Mouse (Mus musculus): ENCODE measurements at regions not wholly inside any gene's neighbourhood (a gene's known extent, or its start where the extent isn't known, plus 50 kb on each side); places are given as distances from the start of the nearest gene placed in this dataset.

DNA sequence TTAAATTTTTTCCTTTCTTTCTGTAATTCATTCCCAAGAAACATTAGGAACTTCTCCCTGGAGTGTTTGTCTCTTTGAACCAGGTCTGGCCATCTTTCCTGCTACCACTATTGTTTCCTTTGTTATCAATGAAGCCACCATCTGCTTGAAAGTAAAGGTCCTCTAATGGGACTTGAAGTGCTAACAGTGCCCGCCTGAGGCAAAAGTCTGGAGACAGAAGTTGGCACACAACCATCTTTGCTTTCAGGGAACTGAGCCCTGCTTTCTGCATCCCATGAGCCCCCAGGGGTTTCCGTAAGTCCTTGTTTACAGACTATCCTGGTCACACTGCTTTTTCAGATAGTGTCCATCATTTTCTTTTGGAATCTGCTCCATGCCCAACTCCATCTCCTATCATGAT, 546.2 kb upstream of the Mpdz start:
- Histone ChIP-seq H3K4me3 (no peak overlapping the region), H3K9ac (no peak overlapping the region), H3K4me2 (no peak overlapping the region), H3K9me3 (no peaks in the 10 kb centered on the region), H3K27me3 (no peaks in the 10 kb centered on the region), H3K4me1 (replicated peaks) (no peaks in the 10 kb centered on the region), H3K27ac (replicated peaks) (no peak overlapping the region), H3K36me3 (no peaks in the 10 kb centered on the region)
- no peak for ATAC-seq (ENCODE audit: low read depth)
- 71% methylated on average over 2 of the region's 2 CpGs for WGBS

DNA sequence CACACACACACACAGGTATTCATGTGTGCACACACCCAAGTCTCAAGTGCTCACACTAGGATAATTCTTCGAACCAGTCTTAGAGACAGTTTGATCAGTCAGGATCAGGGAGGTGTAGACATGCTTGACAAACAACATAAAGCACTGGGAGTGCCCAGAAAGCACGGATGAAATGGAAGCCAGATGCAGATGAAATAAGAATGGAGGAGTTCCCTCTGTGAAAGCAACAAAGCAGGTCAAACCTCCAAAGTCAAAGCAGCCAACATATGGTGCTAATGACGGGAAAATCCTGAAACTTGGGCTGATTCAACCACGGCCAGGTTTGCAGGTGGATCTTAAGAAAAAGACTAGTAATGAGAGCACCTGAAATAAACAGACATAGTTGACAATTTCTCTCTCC, 544.0 kb upstream of the Mpdz start:
- ATAC-seq (ENCODE audit: low read depth) = no peak
- H3K9ac ChIP-seq = no peak overlapping the region
- no peaks in the 10 kb centered on the region for H3K9me3 ChIP-seq
- no peak overlapping the region for H3K4me3 ChIP-seq
- H3K27ac ChIP-seq (replicated peaks) = no peak overlapping the region
- no peaks in the 10 kb centered on the region for H3K27me3 ChIP-seq
- H3K4me2 ChIP-seq = no peak overlapping the region
- WGBS = 71% methylated on average over 4 of the region's 4 CpGs
- H3K4me1 ChIP-seq (replicated peaks) = no peaks in the 10 kb centered on the region
- no peaks in the 10 kb centered on the region for H3K36me3 ChIP-seq

DNA sequence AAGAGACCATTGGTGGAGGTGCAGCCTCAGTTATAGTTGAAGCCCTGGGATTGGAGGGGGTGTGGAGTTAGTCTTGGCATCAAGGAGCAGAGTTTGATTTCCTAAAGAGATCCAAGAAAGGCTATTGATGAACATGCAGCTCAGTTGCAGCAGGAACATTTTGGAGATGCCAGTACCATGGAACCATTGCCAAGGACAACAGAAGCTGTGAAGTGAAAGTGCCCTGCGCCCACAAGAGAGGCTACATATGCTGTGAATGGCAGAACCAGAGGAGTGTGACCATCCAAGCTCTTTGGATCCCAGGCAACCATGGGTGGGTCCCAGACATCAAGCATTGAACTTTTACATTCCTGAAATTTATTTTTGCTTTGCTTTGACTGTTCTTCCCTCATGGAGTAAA, 539.2 kb upstream of the Mpdz start:
- H3K36me3 ChIP-seq = no peaks in the 10 kb centered on the region
- H3K4me3 ChIP-seq = no peak overlapping the region
- no peaks in the 10 kb centered on the region for H3K4me1 ChIP-seq (replicated peaks)
- H3K27me3 ChIP-seq = no peaks in the 10 kb centered on the region
- H3K9ac ChIP-seq = no peak overlapping the region
- ATAC-seq (ENCODE audit: low read depth) = no peak
- WGBS = 100% methylated on average over 1 of the region's 1 CpGs
- H3K9me3 ChIP-seq = no peaks in the 10 kb centered on the region
- no peak overlapping the region for H3K4me2 ChIP-seq
- H3K27ac ChIP-seq (replicated peaks) = no peak overlapping the region

DNA sequence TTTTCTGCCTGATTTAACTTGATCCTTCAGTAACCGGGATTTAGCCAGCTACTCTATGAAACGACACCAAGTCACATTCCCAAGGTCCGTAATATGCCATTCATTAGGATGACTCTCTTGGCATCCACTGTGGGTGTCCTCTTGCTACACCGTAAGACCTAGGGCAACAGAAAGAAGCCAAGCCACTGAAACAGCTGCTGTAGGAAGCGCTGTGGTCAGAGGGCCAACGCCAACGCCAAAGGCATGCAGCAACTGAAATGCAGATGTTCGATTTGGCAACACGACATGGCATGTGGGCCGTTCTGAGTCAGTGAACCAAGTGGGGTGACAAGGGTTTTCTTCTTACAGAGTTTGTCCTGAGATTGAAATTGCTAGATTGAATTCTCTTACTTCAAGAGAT, 527.9 kb upstream of the Mpdz start:
- Histone ChIP-seq H3K27me3 (no peaks in the 10 kb centered on the region), H3K4me3 (no peak overlapping the region), H3K9me3 (no peaks in the 10 kb centered on the region), H3K4me1 (replicated peaks) (no peaks in the 10 kb centered on the region), H3K27ac (replicated peaks) (no peak overlapping the region), H3K9ac (no peak overlapping the region), H3K4me2 (no peak overlapping the region), H3K36me3 (no peaks in the 10 kb centered on the region)
- no peak for ATAC-seq (ENCODE audit: low read depth)
- WGBS = 84% methylated on average over 10 of the region's 10 CpGs

DNA sequence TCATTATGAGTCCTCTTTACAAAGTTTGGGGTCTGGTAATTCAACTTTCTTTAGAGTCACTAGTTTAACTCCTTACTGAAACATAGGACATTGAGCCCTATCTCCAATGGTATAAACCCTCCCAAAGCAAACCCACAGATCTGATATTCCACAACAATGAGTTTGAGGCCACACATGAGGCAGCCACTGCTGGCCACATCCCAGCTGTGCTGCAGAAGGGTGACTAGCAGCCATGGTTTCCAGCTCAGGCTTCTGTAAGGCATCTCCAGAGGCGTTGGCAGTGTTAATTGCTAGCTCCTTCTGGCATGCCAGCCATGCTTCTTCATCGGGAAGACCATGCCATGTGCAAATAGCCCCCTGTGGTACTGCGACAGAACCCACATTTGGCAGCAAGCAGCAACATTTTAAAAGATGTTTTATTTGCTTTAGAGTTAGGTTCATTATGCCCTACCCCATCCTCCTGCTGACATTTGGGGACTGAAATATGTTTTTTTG, 527.1 kb upstream of the Mpdz start:
- Histone ChIP-seq H3K27me3 (no peaks in the 10 kb centered on the region), H3K27ac (replicated peaks) (no peak overlapping the region), H3K4me2 (no peak overlapping the region), H3K4me1 (replicated peaks) (no peaks in the 10 kb centered on the region), H3K36me3 (no peaks in the 10 kb centered on the region), H3K9me3 (no peaks in the 10 kb centered on the region), H3K9ac (no peak overlapping the region), H3K4me3 (no peak overlapping the region)
- WGBS = 72% methylated on average over 3 of the region's 3 CpGs
- no peak for ATAC-seq (ENCODE audit: low read depth)

DNA sequence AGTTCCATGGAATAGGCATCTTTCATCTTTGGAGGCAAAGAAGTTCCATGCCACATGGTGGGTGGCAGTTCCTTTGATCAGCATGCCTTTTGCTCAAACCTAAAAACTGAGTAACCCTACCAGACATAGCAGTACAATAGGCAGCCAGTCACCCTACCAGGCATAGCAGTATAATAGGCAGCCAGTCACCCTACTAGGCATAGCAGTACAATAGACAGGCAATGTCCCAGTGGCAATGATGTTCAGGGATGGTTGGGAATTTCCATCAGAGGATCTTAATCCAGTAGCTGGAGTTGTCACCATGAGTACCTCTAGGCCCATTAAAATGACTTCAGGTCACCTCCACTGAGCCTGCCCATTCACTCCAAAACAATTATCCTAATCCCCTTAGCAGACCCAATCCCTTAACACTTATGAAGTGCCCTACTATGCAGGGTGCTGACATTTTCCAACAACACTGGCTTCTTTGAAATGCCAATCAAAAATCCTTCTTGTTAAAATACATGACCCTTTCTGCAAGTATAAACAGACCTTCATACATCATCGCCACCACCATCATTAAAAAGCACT, 523.5 kb upstream of the Mpdz start:
- H3K4me2 ChIP-seq = no peak overlapping the region
- no peaks in the 10 kb centered on the region for H3K4me1 ChIP-seq (replicated peaks)
- WGBS = 95% methylated on average over 1 of the region's 1 CpGs
- no peak overlapping the region for H3K9ac ChIP-seq
- no peak for ATAC-seq (ENCODE audit: low read depth)
- no peak overlapping the region for H3K27ac ChIP-seq (replicated peaks)
- no peak overlapping the region for H3K4me3 ChIP-seq
- no peaks in the 10 kb centered on the region for H3K9me3 ChIP-seq
- H3K36me3 ChIP-seq = no peaks in the 10 kb centered on the region
- H3K27me3 ChIP-seq = no peaks in the 10 kb centered on the region

DNA sequence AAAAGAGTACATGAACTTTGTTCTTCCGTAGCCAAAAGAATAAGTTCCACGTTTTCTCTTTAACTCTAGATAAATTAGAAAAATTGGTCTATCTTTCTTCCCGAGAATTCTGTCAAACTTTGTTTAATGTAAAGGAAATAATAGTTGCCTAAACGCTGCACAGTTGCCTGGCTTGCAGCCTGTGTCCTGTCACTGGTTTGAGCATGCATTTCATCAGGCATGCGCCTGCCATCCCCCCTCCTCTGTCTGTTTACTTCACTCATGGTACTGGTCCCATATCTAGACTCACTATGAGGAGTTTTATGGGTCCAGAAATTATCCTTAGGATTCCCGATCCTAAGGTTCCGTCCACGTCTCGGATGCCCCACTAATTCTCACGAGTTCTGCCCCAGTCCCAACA, 520.5 kb upstream of the Mpdz start:
- no peak overlapping the region for H3K27ac ChIP-seq (replicated peaks)
- H3K4me2 ChIP-seq = no peak overlapping the region
- H3K4me1 ChIP-seq (replicated peaks) = 0 out of 2 replicates have a peak, but pooled peaks cover 5% of the 10 kb centered on the region
- H3K27me3 ChIP-seq = no peaks in the 10 kb centered on the region
- no peaks in the 10 kb centered on the region for H3K9me3 ChIP-seq
- 92% methylated on average over 10 of the region's 10 CpGs for WGBS
- no peak for ATAC-seq (ENCODE audit: low read depth)
- H3K36me3 ChIP-seq = no peaks in the 10 kb centered on the region
- H3K4me3 ChIP-seq = no peak overlapping the region
- no peak overlapping the region for H3K9ac ChIP-seq

DNA sequence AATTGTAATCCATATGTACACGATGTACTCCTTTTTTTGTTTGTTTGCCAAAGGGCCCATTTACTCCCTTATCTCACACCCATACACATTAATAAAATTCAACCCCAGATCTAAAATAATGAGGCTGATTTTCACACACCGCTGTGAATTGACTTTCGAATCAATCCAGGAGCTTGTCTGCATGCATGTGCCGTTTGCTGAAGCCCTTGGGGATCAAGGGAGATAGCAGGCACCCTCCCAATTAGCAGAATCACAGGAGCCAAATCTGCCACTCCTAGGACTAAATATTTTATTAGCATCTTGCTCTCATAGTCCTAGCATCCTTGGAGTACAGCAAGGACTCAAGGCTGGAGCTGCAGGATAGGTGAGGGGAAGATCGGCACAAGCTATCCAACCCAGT, 520.0 kb upstream of the Mpdz start:
- H3K4me1 ChIP-seq (replicated peaks) = 0 out of 2 replicates have a peak, but pooled peaks cover 5% of the 10 kb centered on the region
- WGBS = 59% methylated on average over 5 of the region's 5 CpGs
- H3K4me2 ChIP-seq = no peak overlapping the region
- no peaks in the 10 kb centered on the region for H3K9me3 ChIP-seq
- H3K27me3 ChIP-seq = no peaks in the 10 kb centered on the region
- no peaks in the 10 kb centered on the region for H3K36me3 ChIP-seq
- no peak overlapping the region for H3K4me3 ChIP-seq
- no peak overlapping the region for H3K27ac ChIP-seq (replicated peaks)
- no peak overlapping the region for H3K9ac ChIP-seq
- no peak for ATAC-seq (ENCODE audit: low read depth)

DNA sequence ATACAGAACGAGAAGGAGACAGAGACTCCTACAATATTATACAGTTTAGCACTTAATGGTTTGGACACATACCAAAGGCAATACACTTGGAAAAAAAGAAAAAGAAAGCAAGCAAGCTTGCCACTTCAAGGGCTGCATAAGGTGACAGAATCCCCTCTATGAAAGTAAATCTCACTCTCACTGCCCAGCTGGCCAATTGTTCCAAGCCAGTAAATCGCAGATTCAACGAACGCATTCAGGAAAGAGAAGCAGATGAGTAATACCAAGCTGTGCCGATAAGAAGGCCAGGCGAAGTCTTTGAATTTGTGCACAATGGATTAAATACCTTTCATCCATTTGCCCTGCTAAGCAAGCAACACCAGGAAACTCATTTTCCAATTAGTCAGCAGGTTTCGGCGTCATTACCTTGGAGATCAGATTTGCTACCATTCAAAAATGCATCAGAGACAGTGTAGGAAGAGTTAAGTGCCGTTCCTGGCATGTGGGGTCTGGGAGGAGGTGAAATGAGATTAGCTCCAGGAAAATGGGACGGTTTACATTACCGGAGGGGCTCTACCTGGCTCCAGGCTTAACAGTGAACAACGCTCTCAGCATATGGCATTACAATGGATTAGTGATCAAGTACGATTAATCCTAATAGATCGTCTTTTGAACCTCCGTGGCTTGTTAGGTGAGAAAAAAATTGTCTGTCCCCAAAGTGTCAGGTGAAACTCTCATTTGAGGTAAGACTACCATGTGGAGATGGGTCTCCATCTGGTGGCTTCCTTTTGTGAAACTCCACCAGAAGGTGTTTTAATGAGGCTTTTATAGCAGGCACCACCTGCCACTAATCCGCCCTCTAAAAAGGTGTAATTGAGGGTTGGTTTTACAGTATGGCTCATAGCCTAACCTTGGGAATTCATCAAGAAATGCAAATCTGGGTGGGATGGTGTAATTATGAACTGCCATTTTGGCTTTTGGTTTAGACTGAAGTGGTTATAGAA, 518.2 kb upstream of the Mpdz start:
- H3K36me3 ChIP-seq = no peaks in the 10 kb centered on the region
- no peak overlapping the region for H3K4me2 ChIP-seq
- H3K27me3 ChIP-seq = no peaks in the 10 kb centered on the region
- H3K4me1 ChIP-seq (replicated peaks) = 0 out of 2 replicates have a peak, but pooled peaks cover 5% of the 10 kb centered on the region
- no peak overlapping the region for H3K27ac ChIP-seq (replicated peaks)
- no peak overlapping the region for H3K9ac ChIP-seq
- H3K9me3 ChIP-seq = no peaks in the 10 kb centered on the region
- peak; percentile 47; the same call in 1 of the 2 replicates for ATAC-seq (ENCODE audit: low read depth)
- H3K4me3 ChIP-seq = no peak overlapping the region
- 65% methylated on average over 16 of the region's 16 CpGs for WGBS

DNA sequence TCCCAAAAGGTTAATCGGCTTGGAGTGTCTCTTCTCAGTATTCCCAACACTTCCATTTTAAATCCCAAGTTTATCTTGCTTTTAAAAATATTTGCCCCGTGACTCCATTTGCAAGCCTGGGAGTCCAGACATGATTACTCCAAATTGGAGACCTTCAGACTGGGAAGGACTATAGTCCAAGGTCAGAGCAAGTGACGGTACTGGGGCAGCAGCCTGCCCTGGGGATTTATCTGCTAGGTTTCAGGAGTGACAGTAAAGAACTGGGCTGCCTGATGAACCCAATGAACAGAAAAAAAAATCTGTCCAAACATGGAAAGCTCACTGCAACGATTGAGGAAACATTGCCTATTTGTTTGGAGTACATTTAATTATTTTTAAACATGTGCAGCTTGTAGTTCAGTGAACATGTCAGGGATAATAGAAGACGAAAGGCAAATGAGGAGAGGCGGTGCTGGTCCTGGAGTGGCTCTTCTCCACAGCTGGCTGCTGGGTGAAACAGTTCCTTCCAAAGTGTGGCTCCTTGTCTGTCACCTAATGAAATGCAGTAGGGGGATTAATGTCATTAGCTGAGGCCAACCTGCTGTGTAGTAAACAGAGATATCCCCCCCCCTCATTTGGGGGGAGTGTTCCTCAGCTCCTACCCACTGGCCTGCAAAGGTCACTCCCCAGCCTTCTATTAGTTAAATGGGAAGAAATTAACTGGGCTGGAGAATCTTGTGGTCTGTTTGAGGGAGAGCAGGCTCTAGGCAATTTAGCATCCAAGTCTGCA, 514.5 kb upstream of the Mpdz start:
- 69% methylated on average over 6 of the region's 6 CpGs for WGBS
- Histone ChIP-seq H3K27ac (replicated peaks) (no peak overlapping the region), H3K4me2 (no peak overlapping the region), H3K4me3 (no peak overlapping the region), H3K9ac (no peak overlapping the region), H3K36me3 (no peaks in the 10 kb centered on the region), H3K27me3 (no peaks in the 10 kb centered on the region), H3K9me3 (no peaks in the 10 kb centered on the region), H3K4me1 (replicated peaks) (0 out of 2 replicates have a peak, but pooled peaks cover 5% of the 10 kb centered on the region)
- ATAC-seq (ENCODE audit: low read depth) = no peak

DNA sequence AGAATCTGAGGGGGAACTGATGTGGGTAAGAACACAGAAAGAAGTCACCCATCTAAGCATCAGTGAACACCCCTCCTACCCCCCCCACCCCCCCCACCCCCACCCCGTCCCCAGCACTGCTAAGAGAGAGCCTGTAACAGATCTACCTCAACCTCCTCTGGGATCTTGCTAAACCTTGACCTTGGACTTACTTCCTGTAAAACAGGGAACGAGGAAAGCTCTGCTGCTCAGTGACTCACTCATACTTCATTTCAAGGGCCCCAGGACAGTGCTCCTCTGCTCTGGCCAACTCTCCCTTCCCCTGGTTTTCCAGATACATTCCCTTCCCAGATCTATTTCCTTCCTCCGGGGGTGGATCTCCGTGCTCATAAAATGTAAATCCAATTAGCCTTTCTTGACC, 510.4 kb upstream of the Mpdz start:
- no peak for ATAC-seq (ENCODE audit: low read depth)
- WGBS = 65% methylated on average over 4 of the region's 4 CpGs
- no peak overlapping the region for H3K9ac ChIP-seq

DNA sequence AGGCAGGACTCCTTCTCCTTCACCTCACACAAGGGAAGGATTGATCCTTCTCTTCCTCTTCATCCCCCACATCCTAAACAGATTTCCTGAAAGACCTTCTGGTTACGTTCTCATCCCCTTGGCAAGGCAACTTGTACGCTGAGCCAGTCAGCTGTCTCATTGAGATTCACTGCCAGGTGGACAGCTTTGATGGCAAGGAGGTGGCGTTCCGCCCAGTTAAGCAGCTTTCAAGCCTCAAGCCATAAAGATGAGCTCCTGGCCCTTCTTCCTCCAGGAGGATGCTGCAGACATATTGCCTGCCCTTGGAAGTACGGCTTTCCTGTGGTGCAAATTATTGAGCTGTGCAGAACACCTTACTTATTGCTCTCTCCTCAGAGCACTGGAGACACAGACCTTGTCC, 494.8 kb upstream of the Mpdz start:
- WGBS = 54% methylated on average over 5 of the region's 5 CpGs
- no peaks in the 10 kb centered on the region for H3K4me1 ChIP-seq (replicated peaks)
- no peak overlapping the region for H3K27ac ChIP-seq (replicated peaks)
- H3K9me3 ChIP-seq = no peaks in the 10 kb centered on the region
- no peaks in the 10 kb centered on the region for H3K27me3 ChIP-seq
- no peak overlapping the region for H3K4me2 ChIP-seq
- H3K4me3 ChIP-seq = no peak overlapping the region
- H3K9ac ChIP-seq = no peak overlapping the region
- no peaks in the 10 kb centered on the region for H3K36me3 ChIP-seq
- ATAC-seq (ENCODE audit: low read depth) = no peak

More for the DNA sequence above, 510.4 kb upstream of the Mpdz start:
- H3K4me2 ChIP-seq = no peak overlapping the region
- H3K9me3 ChIP-seq = no peaks in the 10 kb centered on the region
- H3K36me3 ChIP-seq = no peaks in the 10 kb centered on the region
- H3K27me3 ChIP-seq = no peaks in the 10 kb centered on the region
- H3K4me1 ChIP-seq (replicated peaks) = no peaks in the 10 kb centered on the region
- H3K4me3 ChIP-seq = no peak overlapping the region
- H3K27ac ChIP-seq (replicated peaks) = no peak overlapping the region

All from neural tube, embryonic 13.5 days (tissue).